Mouse (Mus musculus) spleen, adult 2 months (tissue): ENCODE results near the gene Bcat1. TPM values are rescaled to one million over a fixed set of nuclear protein-coding genes. Genes with fewer than 3 reads are reported as not detected.

Experiments
- DNase-seq, 2 experiments: peaks; one replicate each; pipeline versions ENCODE4 v3.0.0 to v3.0.0-alpha.2; 2012 to 2021; ENCODE audit warnings: low spot score in 2 of 2, low read depth in 1 of 2
- H3K27ac ChIP-seq: fragments of 200-500 bp; 2 replicates; pipeline ENCODE4 v1.5.1; 2012; ENCODE audit warnings: low read length, inconsistent platforms; ENCODE audit not compliant: insufficient read depth
- H3K27me3 ChIP-seq: fragments of 200-500 bp; 2 replicates; pipeline ENCODE4 v1.6.1; 2012; ENCODE audit warnings: mild to moderate bottlenecking, moderate library complexity, low read length, inconsistent platforms; ENCODE audit not compliant: control insufficient read depth, insufficient read depth
- H3K36me3 ChIP-seq: fragments of 200-500 bp; 2 replicates; pipeline ENCODE4 v1.6.1; 2012; ENCODE audit warnings: mild to moderate bottlenecking, low read length, inconsistent platforms; ENCODE audit not compliant: control insufficient read depth, insufficient read depth
- H3K4me1 ChIP-seq: fragments of 200-500 bp; 2 replicates; pipeline ENCODE4 v1.6.1; 2011; ENCODE audit warnings: inconsistent platforms; ENCODE audit not compliant: control insufficient read depth, insufficient read depth, insufficient read length
- H3K4me3 ChIP-seq: fragments of 200-500 bp; 2 replicates; pipeline ENCODE4 v1.5.1; 2011; ENCODE audit warnings: mild to moderate bottlenecking, inconsistent platforms; ENCODE audit not compliant: insufficient read depth, insufficient read length; ENCODE audit errors: extremely low read depth
- CTCF ChIP-seq: fragments of 200-500 bp; IDR thresholded peaks from 2 replicates; pipeline ENCODE4 v1.5.1; 2011; ENCODE audit warnings: mild to moderate bottlenecking, inconsistent platforms; ENCODE audit not compliant: insufficient read depth, insufficient read length, insufficient replicate concordance; ENCODE audit errors: extremely low read depth
- POLR2A ChIP-seq: fragments of 200-500 bp; IDR thresholded peaks from 2 replicates; pipeline ENCODE4 v1.6.1; 2011; ENCODE audit warnings: low read depth, low read length, inconsistent platforms
- WGBS: fragments of 180-500 bp; shearing (Covaris S2); methylation state at CpG from one replicate; pipeline ENCODE4 v1.1.7; 2018; 5-methylcytosine and 5-hydroxymethylcytosine counted together
- polyA plus RNA-seq: library from polyadenylated mRNA; depleted of rRNA; stranded (reverse); fragments of >200 nt; gene quantifications from 2 replicates; pipeline ENCODE4 v1.2.3, GENCODE M21; 2012

Gene Bcat1
- polyA plus RNA-seq, 1 experiment = 0.32 TPM

- no peaks in the 10 kb centered on the region for H3K27me3 ChIP-seq
- H3K4me3 ChIP-seq = no peak overlapping the region
- 83% methylated on average over 6 of the region's 6 CpGs for WGBS
- TF ChIP-seq POLR2A (no peak), CTCF (no peak)
- H3K4me1 ChIP-seq = no peaks in the 10 kb centered on the region
- H3K36me3 ChIP-seq = no peaks in the 10 kb centered on the region
- no peak for DNase-seq
- no peak overlapping the region for H3K27ac ChIP-seq
These were observed 9.6 kb downstream of the Bcat1 start for GRCm38 (mm10) chr6:145066416-145066815.

GRCm38 (mm10) chr6:145065301-145065845, 10.6 kb downstream of the Bcat1 start:
- Histone ChIP-seq H3K4me3 (no peak overlapping the region), H3K36me3 (no peaks in the 10 kb centered on the region), H3K4me1 (no peaks in the 10 kb centered on the region), H3K27me3 (no peaks in the 10 kb centered on the region), H3K27ac (no peak overlapping the region)
- TF ChIP-seq POLR2A = no peak
- TF ChIP-seq CTCF = no peak
- 91% methylated on average over 4 of the region's 4 CpGs for WGBS
- DNase-seq = no peak

GRCm38 (mm10) chr6:145064104-145064503, 11.9 kb downstream of the Bcat1 start:
- no peak overlapping the region for H3K4me3 ChIP-seq
- H3K4me1 ChIP-seq = no peaks in the 10 kb centered on the region
- DNase-seq = no peak
- H3K27me3 ChIP-seq = no peaks in the 10 kb centered on the region
- TF ChIP-seq POLR2A (no peak), CTCF (no peak)
- 85% methylated on average over 1 of the region's 1 CpGs for WGBS
- no peaks in the 10 kb centered on the region for H3K36me3 ChIP-seq
- no peak overlapping the region for H3K27ac ChIP-seq

GRCm38 (mm10) chr6:145063212-145063868, 12.6 kb downstream of the Bcat1 start:
- Histone ChIP-seq H3K27ac (no peak overlapping the region), H3K36me3 (no peaks in the 10 kb centered on the region), H3K4me1 (no peaks in the 10 kb centered on the region), H3K27me3 (no peaks in the 10 kb centered on the region), H3K4me3 (no peak overlapping the region)
- DNase-seq = no peak
- TF ChIP-seq POLR2A (no peak), CTCF (no peak)
- 86% methylated on average over 5 of the region's 5 CpGs for WGBS

- no peak overlapping the region for H3K4me3 ChIP-seq
- DNase-seq = no peak
- 90% methylated on average over 4 of the region's 4 CpGs for WGBS
These were observed 13.2 kb downstream of the Bcat1 start for GRCm38 (mm10) chr6:145062763-145063162.

GRCm38 (mm10) chr6:145061361-145061760, 14.6 kb downstream of the Bcat1 start:
- H3K27ac ChIP-seq = no peak overlapping the region
- H3K36me3 ChIP-seq = no peaks in the 10 kb centered on the region
- no peak overlapping the region for H3K4me3 ChIP-seq
- H3K4me1 ChIP-seq = no peaks in the 10 kb centered on the region
- no peak for TF ChIP-seq CTCF
- TF ChIP-seq POLR2A = no peak
- 100% methylated on average over 1 of the region's 1 CpGs for WGBS
- DNase-seq = no peak
- no peaks in the 10 kb centered on the region for H3K27me3 ChIP-seq

More at GRCm38 (mm10) chr6:145062763-145063162, 13.2 kb downstream of the Bcat1 start:
- Histone ChIP-seq H3K4me1 (no peaks in the 10 kb centered on the region), H3K36me3 (no peaks in the 10 kb centered on the region), H3K27ac (no peak overlapping the region), H3K27me3 (no peaks in the 10 kb centered on the region)
- TF ChIP-seq POLR2A (no peak), CTCF (no peak)

- DNase-seq = no peak
- Histone ChIP-seq H3K4me1 (no peaks in the 10 kb centered on the region), H3K27ac (no peak overlapping the region), H3K36me3 (no peaks in the 10 kb centered on the region), H3K4me3 (no peak overlapping the region), H3K27me3 (no peaks in the 10 kb centered on the region)
- 74% methylated on average over 4 of the region's 4 CpGs for WGBS
- TF ChIP-seq CTCF (no peak), POLR2A (no peak)
These were observed 19.9 kb downstream of the Bcat1 start for GRCm38 (mm10) chr6:145056102-145056501.
